Mouse (Mus musculus) gastrocnemius, adult 8-10 months (tissue): ENCODE data around the gene Jhy. TPM values are rescaled to one million over a fixed set of nuclear protein-coding genes. Genes with fewer than 3 reads are reported as not detected.

ENCODE experiments used
- DNase-seq, 2 experiments: peaks; one replicate each; pipeline ENCODE4 v3.0.0; 2022; ENCODE audit warnings: low spot score in 2 of 2
- total RNA-seq, 4 experiments: library from RNA; stranded (reverse); gene quantifications; 2 replicates each; pipeline ENCODE4 v1.2.4; 2022

The Jhy gene
- total RNA-seq, 4 experiments from 2014 or later, result not detected

DNA sequence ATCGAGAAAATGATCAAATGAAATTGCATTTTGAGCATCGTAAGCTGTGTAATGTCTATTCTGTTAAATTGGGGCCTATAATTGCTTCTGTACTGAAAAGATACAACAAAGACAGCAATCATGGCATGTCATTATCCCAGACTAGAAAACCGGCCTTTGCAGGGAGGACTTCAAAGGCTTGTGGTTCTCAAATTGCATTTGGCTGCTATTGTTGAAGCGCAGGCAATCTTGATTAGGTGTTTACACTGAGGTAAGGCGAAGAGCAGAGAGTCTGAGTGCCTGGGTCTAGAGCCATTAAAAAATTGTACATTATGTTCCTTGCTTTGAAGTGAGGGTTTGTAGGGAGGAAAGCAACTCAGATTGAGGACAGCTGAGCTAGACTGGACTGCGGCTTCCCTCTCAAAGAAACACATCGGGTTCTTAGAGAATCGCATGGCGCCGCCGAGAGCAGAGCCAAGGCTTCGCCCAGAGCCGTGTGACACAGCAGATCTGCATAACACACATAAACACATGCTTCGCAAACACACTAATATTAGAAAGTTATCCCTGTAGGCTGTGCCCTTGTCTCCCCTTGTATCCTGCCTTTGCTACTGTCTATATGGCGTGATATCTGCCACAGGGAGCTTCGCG is 36.5 kb downstream of the Jhy start:
- no peak for DNase-seq

DNA sequence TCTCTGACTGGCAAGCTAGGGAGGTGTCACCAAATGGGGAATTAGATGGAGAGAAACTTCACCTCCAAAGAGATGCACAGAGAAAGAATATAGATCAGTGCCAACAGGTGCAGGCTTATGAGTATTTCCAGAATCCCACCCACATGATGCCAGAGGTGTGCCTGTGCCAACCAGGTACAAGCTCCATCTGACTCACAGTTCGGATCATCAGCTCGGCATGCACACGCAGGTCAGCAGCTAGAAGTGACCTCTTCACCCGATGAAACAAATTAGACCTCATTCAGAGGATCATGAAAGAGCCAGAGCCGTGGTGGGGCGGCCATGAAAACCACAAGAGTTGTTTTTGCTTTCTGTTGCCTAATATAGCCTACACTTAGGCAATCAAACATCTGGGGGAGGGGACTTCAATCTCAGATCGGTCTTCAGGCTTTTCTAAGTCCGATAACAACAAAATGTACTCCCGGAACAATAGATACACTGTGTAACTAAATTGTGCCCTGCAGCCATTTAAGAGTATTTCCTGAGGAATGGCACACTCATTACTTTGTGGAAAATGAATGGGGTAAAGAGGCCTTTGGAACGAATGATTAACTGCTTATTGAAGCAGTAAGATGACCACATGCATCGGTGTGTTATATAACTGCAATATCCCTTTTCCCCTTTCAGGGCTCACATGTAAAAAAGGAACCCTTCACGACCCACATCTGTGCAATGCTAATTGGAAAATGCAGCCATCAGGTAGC is 45.9 kb downstream of the Jhy start:
- no peak for DNase-seq

DNA sequence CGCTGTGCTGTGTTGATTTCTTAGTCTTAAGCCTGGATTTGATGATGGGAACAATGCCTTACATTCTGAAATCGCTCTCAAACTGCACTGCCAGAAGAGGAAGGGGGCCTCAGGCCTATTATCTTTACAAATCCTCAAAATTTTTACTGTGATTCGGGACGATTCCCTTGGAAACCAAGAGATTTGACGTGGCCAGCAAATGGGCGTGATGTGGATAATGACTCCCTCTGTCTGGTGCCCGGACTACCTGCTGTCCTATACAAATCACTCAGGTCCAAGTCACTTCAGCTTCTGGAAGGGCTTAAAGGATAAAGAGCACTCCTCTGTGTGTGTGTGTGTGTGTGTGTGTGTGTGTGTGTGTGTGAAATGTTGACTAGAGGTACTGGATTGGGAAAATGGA is 55.0 kb downstream of the Jhy start:
- no peak for DNase-seq

DNA sequence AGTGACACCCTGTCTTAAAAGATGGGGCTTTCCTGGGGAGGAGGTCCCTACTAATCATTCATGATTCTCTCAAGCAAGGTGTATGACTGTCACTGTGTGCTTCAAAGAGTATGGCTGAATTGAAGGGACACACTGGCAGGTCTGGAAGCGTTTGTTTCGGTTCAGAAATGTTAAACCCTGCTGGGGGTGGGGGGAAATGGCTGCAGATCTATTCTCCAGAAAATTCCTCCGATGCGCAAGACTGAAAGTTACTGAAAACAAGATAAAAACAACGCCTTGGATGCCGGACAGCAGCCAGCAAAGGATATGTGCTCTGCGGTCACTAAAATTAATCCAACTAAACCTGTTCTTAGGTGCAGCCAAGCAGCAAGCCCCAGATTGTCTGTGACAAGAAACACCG is 55.5 kb downstream of the Jhy start:
- no peak for DNase-seq

DNA sequence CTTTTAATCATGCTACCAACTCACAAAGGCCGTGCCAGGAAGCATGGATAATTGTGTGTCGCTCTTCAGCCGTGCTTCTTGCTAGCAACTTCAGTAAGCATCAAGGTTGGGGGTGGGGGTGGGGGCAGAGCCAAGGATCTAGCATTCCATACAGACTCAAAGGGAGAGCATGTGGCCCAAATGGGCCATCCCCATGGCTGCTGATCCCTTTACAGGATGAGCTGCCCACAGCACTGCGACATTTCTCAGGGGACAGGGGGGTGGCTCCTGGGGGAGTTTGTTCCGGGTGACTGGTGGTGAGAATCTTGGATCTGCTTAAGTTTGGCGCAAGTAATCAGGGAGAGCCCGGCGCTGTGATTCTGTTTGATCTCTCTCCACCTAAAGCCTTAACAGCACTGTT is 56.5 kb downstream of the Jhy start:
- DNase-seq, result no peak

DNA sequence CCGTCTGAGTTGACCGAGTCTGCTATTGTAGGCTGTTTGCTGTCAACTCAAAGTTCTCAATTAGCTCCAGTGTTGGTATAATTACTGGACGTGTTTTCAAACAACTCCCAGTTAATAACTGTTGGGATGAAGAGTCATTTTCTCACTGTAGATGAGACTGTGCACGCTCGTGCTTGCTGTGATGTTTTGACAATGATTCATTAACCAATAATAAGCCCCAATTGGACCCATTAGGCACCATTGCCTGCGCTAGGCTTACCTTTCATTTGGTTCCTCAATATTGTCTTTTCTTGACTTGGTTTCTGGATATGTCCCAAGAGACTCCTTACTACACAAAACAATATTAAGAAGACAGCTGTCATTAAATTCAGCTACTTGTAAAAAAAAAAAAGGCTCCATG is 71.5 kb downstream of the Jhy start:
- DNase-seq, result no peak

DNA sequence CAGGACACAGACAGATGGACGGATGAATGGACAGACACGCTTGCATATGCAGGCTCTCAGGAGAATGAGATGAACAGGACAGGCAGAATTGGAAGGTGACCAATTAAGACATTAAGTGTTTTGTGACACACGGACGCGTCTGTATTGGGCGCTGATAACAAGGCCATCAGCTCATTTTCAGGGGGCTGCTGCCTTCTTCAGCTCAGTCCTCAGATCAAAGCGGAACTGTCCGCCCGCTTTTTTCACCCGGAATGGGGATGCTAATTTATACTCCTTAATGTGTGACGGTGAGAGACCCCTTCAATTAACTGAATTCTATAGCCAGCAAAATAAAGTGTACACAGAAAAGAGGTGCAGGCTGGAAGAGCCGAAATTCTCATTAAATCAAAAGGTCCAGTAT is 74.5 kb downstream of the Jhy start:
- DNase-seq, result no peak

DNA sequence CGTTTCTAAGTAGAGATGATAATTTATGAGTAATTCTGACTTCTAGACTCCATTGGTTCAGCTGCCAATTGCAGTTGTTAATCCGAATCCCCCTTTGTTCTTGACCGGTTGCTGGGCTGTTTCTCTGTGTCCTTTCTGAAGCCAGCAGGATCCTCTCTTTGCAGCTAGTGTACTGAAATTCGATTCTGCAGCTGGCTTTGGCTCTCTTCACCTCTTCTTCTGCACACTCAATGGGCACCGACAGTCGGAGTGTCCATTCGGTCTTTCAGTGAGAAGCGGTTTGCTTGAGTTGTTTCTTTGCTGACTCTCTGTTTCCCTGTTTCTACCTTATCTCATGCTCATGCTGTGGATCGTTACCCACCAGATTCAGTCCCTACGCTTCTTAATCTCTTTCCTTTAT is 78.2 kb downstream of the Jhy start:
- no peak for DNase-seq

DNA sequence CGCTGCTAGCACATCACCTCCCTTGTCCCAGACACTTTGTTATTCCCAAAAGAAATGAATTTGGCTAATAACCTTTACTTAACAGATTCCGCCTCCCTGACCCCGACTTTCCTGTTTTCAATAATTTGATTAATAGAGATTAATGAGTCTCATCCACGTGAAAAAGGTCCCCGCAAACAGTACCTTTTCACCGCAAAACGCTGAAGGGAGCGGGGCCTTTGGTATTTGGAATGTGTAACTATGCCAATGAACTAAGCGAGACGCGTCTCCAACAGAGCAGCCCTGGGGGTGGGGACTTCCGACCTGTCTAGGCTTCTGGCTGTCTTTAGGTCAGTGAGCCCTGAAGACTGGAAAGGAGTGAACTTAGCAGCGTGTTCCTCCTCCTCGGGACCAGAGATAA is 84.9 kb downstream of the Jhy start:
- no peak for DNase-seq

DNA sequence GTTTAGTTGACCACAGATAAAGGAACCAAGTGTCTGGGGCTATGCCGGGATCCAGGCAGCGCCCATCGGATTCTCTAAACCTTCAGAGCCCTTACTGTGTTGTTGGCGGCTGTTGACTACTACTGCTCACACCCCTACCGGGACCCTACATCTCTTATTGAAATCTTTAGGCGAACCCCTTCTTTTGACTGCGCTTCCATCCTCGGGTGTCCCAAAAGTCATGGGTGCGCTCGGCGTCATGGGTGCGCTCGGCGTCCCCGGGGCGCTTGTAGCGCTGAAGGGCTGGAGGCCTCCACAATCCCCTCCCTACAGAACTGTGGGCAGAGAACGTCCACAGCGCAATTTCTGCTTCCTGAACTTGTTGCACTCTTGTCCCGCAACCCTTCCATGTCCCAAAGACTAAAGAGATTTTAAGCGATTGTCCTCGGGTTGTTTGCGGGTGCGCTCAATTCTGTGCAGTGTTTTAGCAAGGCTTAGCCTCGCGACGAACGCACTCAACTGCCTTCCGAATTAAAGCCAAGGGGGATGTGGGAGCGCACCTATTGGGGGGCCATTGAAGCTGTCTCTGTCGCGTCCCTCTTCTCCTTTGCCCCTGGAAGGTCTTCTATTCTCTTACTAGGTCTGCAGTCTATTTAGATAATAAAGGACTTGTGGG is 85.5 kb downstream of the Jhy start:
- no peak for DNase-seq

DNA sequence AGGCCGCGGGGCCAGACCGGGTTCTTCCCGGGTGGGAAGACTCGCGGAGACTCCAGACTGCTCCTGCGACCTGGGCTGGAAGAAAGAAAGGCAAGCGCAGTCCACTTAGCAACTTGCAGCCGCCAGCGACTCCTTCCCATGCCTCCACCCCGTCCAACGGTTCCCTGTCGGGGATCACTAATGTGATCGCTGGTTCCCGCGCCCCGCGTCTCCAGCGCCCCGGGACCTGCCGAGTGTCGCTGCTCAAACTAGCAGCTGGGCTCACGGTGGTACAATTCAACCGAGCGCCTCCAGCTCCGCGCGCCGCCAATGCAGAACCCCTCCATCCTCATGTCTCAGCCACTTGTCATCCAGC is 86.1 kb downstream of the Jhy start:
- DNase-seq, result no peak

DNA sequence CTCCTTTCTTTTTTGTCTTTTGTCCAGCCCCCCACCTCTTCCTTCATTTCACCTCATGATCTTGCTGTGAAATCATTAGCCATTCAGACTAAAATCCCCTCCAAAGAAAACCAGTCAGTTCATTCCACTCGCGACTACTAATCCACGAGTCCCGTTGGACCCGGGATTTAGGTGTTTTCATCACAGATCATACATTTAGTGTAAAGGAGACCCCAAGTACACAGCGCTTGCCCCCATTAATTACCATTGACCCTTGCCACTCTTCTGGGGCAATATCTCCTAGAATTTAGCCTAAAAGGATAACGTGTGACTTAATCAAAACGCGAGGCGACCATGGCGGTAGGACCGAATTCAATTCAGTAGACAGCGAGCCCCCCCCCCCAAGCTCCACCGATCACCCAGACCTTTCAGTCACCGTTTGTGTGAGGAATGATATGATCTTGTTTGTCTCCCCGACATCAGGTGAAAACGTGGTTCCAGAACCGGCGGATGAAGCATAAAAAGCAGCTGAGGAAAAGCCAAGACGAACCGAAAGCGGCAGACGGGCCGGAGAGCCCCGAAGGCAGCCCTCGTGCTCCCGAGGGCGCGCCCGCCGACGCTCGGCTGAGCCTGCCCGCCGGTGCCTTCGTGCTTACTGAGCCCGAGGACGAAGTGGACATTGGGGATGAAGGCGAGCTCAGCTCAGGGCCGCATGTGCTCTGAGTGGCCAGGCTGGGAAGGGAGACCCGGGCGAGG is 86.6 kb downstream of the Jhy start:
- no peak for DNase-seq

DNA sequence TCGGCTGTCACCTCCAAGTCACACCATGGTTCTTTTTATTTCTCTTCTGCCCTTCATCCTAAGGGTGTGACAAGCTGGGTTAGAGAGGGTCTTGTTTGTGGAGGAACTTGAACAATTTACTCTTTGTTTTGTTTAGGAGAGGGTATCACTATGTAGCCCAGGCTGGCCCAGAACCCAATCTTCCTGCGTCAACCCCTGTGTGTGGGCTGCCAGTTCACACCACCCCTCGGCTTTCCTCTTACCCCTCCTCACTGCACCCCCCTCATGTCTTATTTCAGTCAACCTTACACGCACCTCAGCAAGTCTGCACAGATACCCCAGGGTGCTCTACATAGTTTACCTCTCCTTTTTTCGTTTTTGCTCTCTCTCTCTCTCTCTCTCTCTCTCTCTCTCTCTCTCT is 87.2 kb downstream of the Jhy start:
- DNase-seq, result no peak

DNA sequence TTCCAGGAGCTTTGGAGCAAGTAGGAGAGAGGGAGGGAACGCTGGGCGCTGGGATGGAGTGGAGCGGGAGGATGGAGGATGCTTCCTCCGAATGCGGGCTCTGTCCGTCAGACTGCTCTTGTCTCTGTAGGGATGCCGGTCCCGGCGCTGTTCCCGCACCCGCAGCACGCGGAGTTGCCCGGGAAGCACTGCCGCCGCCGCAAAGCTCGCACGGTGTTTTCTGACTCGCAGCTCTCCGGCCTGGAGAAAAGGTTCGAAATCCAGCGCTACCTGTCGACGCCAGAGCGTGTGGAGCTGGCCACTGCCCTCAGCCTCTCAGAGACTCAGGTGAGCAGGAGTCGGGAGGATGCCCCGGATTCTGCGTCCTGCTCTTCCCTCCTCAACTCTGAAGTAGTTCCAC is 87.8 kb downstream of the Jhy start:
- no peak for DNase-seq

DNA sequence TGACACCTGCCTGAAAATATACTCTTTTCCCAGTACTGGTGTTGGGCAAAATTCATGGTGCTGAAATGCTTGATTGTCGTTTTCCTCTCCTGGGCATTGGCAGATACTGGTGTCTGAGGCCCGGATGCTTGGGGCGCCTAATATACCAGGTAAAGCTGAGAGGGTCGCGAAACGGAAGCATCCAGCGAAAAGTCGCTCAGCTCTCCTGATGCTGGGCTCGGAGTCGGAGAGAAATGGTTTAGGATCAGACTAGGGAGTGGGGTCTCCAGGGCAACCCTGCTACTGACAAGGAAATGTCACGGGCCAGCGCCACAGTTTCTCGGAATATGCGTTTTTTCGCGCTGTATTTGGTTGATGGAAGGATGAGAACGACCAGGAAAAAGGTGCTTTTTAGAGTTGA is 88.5 kb downstream of the Jhy start:
- no peak for DNase-seq

DNA sequence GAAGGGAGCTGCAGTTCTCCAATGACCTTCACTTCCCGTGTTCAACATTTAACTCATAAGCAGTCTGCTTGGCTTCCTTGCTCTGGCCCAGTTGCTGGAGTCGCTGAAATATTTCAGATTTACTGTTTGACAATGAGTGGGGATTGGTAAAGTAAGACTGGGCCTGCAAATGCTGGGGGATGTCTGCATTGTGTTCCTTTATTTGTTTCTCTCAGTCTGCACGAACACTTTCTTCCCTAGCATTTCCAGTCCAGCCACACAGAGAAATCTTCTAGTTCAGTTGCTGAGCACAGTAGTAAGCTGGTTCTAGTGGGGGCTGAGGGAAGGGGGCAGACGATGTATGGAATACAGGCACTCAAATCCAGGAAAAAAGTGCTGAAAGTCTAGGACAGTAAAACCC is 89.0 kb downstream of the Jhy start:
- no peak for DNase-seq

DNA sequence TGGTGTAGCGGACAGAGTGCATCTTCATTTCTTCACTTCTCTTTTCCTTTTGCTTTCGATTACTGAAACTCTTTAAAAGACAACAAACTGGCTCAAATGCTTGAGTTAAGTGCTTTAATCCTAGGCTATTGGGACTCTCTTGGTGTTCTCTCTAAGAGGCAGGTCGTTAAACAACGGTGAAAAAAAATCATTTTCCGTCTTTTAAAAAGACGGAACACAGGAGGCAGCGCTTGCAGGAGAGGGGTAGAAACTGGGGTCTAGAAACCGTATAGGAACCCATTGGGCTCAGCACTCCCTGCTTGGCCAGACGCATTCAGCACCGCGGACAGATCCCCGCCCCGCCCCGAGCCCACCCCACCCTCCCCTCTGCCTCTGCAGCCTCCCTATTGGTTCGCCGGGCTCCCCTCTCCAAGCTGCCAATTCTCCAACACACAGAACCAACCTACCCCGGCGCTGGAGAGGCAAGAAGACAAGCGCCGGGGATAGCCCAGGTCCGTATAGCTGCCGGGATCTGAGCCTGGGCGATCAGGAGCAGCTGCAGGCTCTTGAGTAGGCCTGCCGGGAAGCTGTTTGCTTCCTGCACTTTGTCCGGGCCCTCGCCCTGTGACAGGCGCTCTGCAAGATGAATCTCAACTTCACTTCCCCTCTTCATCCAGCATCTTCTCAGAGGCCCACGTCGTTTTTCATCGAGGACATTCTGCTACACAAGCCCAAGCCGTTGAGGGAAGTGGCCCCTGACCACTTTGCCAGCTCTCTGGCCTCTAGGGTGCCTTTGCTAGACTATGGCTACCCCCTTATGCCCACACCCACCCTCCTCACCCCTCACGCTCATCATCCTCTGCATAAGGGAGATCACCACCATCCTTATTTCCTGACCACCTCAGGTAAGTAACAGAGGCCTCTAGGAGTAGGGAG is 90.1 kb downstream of the Jhy start, which contains the start of gene Bsx:
Bsx (plus strand) TSS at position 572 of the 915 bp plus-strand sequence.
- DNase-seq, result no peak

DNA sequence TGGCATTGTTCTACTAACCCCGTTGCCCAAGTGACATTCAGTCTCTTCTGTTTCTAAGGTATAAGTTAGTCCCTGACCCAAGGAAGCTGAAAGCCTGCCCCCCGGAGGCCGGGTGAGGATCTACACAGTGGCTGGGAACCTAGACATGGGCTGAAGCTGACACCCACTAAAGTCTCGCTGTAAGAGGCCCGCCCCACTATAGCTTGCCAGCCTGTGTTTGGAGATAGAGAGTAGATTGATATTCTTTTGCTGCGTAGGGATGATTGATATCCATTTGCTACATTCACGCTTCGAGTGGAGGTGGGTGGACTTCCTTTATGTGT is 91.8 kb downstream of the Jhy start:
- no peak for DNase-seq

DNA sequence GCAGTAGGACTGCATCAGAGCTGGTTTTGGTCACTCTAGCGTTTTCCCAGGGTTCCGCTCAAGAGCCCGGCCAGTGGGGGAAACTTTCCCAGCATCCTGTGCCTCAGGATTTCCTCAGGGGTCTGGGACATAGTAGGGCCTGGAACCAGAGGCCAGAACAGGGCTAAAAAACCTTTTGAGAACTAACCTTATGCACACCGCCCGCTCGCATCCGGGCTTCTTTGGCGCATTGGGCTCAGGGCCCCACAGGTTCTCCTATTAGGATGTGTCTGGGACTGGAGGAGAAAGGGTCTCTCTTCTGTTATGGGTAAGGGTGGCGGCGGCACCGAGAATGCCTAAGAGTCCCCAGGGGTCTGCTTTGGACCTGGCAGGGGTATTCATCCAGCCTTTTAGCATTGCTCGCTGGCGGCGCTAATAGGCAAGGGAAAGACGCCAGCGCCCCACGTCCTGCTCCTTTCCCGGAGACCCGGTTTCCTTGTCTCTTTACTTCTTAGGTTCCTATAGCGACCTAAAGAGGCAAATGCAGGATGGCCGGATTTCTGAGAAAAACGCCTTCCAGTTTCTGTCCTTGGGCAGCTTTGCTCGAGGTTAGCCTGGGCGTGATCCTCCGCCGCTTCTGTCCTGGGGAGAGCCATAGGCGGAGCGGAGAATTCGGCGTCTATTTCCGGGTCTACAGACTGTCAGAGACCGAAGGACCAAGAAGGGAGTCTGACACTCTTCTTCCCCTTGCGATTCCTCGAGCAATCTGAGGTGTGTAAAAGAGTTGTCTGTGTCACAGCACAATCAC is 92.4 kb downstream of the Jhy start:
- DNase-seq, result no peak

DNA sequence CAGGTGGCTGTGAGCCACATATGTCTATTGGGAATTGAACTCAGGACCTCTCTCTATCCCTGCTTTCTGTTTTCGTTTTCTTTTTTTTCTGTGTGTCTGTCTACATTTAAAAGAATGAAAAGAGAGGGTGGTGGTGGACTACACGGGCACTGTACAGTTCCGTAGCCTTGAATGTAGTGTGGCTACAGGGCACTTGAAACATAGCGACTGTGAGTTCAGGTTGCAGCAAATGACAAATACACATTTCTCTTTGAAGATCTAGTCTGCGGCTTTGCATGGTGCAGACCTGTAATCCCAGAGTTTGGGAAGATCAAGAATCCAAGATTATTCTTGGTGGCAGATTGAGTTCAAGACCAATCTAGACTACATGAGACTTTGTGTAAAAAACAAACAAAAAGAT is 93.6 kb downstream of the Jhy start:
- no peak for DNase-seq

DNA sequence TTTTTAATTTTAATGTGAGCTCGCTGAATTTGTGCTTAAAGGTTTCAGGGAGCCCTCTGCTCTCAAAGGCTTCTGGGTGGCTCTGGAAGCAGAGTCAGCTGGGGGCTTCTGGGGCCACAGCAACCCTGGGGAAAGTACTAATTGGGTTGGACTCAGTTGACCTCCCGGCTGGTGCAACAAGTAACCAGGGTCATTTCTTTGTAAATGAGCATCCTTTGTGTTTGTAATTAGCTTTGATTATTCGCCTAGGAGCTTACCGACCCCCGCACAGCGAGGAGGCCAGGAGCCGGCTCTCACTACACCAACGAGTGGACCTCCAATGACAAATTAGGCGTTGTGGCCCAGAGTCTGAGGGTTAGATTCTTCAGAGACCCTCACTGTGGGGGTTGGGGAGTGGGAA is 104.7 kb downstream of the Jhy start:
- DNase-seq, result no peak
